Mouse (Mus musculus) spleen, adult 12 weeks (tissue): Measurements from ENCODE around the gene Lsm5.
A peak's percentile ranks its signal among the peaks of the same experiment; 100 is the strongest.

Experiments
- DNase-seq: peaks from one replicate; pipeline ENCODE4 v3.0.0; 2022; ENCODE audit warnings: low spot score

Lsm5 gene

GRCm38 (mm10) chr6:56703931-56704900, at the start of gene Lsm5:
Lsm5 (minus strand) TSS chr6:56704710.
- DNase-seq = peak; percentile 70

- no peak for DNase-seq
Observed at GRCm38 (mm10) chr6:56753719-56754118, 49.2 kb upstream of the Lsm5 start.

- no peak for DNase-seq
Observed at GRCm38 (mm10) chr6:56745950-56746543, 41.5 kb upstream of the Lsm5 start.

- no peak for DNase-seq
Observed at GRCm38 (mm10) chr6:56732545-56732944, 28.0 kb upstream of the Lsm5 start.

GRCm38 (mm10) chr6:56720877-56721276, 16.4 kb upstream of the Lsm5 start:
- no peak for DNase-seq

GRCm38 (mm10) chr6:56719071-56719470, 14.6 kb upstream of the Lsm5 start:
- DNase-seq = no peak

GRCm38 (mm10) chr6:56715270-56715666, 10.8 kb upstream of the Lsm5 start:
- DNase-seq = peak; percentile 26

GRCm38 (mm10) chr6:56714574-56715269, 10.2 kb upstream of the Lsm5 start, which contains the start of gene Avl9:
Avl9 (plus strand) TSS chr6:56714899.
- DNase-seq = peak; percentile 98

- no peak for DNase-seq
Observed at GRCm38 (mm10) chr6:56714186-56714573, 9.7 kb upstream of the Lsm5 start.

- no peak for DNase-seq
Observed at GRCm38 (mm10) chr6:56692445-56692844, 12.1 kb downstream of the Lsm5 start.

- no peak for DNase-seq
Observed at GRCm38 (mm10) chr6:56691205-56691604, 13.3 kb downstream of the Lsm5 start.

GRCm38 (mm10) chr6:56688238-56688637, 16.3 kb downstream of the Lsm5 start:
- DNase-seq = no peak

- DNase-seq = no peak
Observed at GRCm38 (mm10) chr6:56664410-56664809, 40.1 kb downstream of the Lsm5 start.

- no peak for DNase-seq
Observed at GRCm38 (mm10) chr6:56655393-56655792, 49.1 kb downstream of the Lsm5 start.

GRCm38 (mm10) chr6:56652121-56652592, 52.4 kb downstream of the Lsm5 start:
- no peak for DNase-seq
